Mouse (Mus musculus) erythroid progenitor cell, adult 5-6 weeks (primary cell): Measurements from ENCODE around the gene C2cd5. TPM values are rescaled to one million over a fixed set of nuclear protein-coding genes. Genes with fewer than 3 reads are reported as not detected.

ENCODE experiments used
- ATAC-seq: replicated peaks from 2 replicates; pipeline ENCODE4 v1.8.0; 2016; ENCODE audit warnings: moderate number of reproducible peaks, mild to moderate bottlenecking, moderate TSS enrichment, inconsistent platforms; ENCODE audit not compliant: poor library complexity, low FRiP score, severe bottlenecking
- total RNA-seq, 2 experiments: library from RNA; stranded (forward) in 1 of 2; stranded (reverse) in 1 of 2; fragments of 150-400 nt in 1 of 2; fragments of 186-747, 209-891 nt in 1 of 2; gene quantifications; 2 replicates each; pipeline versions ENCODE4 v1.2.3 to v1.2.4; 2015 to 2017; ENCODE audit warnings: low replicate concordance in 2 of 2

C2cd5 gene
- total RNA-seq, 2 experiments from 2014 or later, result 103 to 112 TPM

GRCm38 (mm10) chr6:143119325-143119724 is 19.4 kb upstream of the C2cd5 start:
- ATAC-seq, result no peak

DNA sequence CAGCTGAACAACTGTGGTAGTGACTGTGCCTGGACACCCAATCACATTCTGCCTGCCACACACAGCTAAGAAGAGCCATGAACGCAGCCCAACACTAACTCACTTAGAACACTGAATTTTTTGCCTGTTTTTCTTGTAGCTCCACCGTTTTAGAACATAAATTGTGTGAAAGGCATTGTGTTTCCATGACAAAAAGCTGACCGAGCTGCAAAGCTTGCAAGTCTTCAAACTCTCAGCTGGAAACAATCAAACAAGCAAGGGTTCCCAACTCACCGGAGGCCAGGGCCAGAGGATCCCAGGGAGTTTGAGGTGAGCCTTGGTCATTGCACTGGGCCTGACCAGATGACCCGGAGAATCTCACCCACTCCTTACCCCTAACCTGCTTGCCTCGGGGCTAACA is 16.8 kb upstream of the C2cd5 start:
- ATAC-seq, result no peak

GRCm38 (mm10) chr6:143115505-143115904 is 15.6 kb upstream of the C2cd5 start:
- no peak for ATAC-seq

DNA sequence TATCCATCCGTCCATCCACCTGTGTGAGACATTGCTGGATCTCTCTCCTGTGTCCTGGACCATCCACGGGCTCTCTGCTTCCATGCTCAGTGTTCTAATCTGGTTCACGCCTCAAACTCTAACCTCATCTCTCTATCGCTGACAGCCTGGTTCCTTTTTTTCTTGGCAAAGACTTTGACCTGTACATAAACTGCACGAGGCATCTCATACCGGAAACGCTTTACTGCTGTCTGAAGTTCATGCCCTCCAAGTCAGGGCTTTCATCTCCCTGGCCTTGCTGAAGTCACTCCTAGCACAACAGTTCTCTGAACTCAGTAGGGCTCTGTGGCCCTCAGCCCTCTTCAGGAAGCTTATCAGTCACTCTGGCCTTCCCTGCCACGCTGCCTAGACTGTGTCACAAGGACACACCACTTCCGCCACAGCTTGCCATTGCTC is 15.1 kb upstream of the C2cd5 start:
- peak; percentile 68; the same call in 1 of the 2 replicates for ATAC-seq

DNA sequence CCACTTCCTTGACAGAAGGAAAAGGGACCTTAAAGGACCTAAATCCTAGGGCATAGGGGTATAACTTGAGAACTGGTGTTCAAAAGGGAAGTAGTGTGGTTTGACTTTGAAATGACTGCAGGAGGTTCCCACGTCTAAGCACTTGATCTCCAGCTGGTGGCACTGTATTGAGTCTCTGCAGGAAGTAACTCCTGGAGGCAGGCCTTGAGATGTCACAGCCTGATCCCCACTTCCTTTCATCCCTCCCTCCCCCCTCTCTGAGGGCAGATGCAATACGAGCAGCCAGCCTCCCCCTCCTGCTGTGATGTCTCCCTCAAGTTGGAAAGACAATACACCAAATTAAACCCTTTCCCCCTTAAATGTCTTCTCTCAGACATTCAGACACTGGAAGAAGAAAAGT is 14.6 kb upstream of the C2cd5 start:
- ATAC-seq, result no peak; the same call in 1 of the 2 replicates

GRCm38 (mm10) chr6:143110371-143110770 is 10.4 kb upstream of the C2cd5 start:
- no peak for ATAC-seq

- no peak for ATAC-seq
Observed at GRCm38 (mm10) chr6:143109622-143110218, 9.8 kb upstream of the C2cd5 start.

- no peak for ATAC-seq
Observed at GRCm38 (mm10) chr6:143108031-143108430, 8.1 kb upstream of the C2cd5 start.

DNA sequence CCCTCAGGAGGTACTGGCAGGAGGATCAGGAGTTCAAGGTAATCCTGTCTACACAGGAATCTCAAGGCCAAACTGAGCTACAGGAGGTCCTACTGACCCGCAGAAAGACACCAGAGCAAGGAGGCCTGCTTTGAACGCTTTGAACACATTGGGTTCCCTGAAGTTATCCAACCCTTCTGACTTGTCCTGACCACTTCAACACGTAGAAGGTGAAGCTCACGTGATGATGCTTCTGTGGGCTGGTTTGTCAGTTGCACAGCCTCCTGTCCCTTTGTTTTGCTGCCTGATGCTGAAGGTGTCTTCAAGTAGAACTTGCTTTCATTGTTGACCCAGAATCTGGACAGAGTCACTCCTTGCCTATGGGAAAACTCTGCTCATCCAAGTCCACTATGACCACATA is 7.7 kb upstream of the C2cd5 start:
- ATAC-seq, result no peak

GRCm38 (mm10) chr6:143105766-143106165 is 5.8 kb upstream of the C2cd5 start:
- ATAC-seq, result no peak

DNA sequence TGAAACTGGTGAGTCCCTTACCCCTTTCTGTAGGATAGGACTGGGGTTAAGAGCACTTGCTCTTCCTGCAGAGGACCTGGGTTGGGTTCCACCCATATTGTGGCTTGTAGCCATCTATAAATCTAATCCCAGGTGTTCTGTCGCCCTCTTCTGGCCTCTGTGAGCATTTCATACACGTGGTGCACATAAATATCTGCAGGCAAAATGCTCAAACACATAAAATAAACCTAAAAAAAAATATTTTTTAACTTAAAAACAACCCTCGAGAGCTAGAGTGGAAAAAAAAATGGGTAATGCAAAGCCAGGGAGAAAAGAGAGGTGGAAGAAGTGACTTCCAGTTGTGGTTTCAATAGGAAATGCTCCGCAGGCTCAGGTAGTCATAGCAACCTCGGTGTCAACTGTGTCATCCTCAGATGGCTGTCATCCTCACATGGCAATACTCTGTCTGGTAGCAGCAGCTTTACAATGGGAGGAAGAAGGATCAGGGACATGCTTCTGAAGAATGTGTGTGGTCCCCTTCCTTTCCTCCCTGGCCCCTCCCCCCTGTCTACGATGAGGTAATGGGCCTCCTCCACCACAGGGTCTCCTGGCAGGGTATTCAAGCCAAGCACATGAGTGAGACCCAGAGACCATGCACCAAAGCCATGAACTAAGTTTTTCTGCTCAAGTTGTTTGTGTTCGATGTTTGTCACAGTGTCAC is 4.2 kb upstream of the C2cd5 start:
- no peak for ATAC-seq

GRCm38 (mm10) chr6:143100478-143101115 is 656 bp upstream of the C2cd5 start:
- ATAC-seq, result no peak

- ATAC-seq, result peak; percentile 67
Observed at GRCm38 (mm10) chr6:143099281-143099680, 660 bp downstream of the C2cd5 start.

DNA sequence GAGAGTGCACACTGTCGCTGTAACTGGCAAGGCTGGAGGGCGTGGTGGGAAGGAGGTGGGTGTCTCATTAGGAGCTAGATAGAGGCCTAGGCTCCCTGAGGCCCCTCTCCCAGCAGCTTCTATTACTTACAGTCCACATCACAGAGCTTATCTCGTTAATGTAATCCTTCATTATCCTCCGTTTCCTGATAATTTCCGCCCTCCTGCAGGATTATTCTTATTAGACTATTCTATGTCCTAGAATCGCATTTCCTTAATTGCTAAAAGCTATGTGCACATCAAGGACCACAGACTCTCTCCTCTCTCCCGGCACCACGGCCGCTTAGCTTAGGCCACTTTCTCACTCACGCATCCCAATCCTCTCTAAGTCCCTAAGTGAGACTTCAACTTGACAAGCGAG is 4.8 kb downstream of the C2cd5 start:
- ATAC-seq, result no peak

GRCm38 (mm10) chr6:143092856-143093255 is 7.1 kb downstream of the C2cd5 start:
- no peak for ATAC-seq

DNA sequence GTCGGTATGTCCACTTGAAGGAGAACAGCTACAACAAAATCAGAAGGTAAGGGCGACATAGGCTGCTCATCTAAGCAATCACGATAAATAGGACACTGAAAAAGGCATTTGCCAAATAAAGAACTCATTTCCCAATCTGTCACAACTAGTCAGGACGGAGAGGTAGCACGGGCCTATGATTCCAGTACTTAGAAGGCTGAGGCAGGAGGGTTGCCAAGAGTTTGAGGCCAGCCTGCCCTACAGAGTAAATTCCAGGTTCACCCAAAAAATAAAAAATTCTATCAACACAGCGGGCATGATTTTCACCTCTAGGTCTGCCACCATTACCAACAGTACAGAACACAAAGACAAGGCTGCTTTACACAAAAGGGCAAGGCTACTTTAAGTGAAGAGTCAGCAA is 8.9 kb downstream of the C2cd5 start:
- ATAC-seq, result no peak

DNA sequence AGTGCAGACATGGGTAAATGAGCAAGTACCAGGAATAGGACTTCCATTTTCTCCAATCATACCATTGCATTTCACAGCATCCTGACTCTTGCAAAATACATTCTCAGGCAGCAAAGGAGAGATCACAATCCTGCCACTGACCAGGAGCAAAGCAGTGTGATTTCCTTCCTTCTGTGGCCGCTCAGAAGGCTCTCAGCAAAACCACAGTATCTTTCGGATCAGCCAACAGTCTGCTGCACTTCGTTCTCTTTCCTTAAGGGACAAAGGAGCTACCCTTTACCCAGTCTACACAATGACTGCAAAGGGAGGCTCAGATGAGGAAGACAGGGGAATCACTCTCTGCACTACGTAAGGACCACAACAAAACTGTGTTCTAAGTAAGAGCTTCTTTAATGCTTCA is 12.6 kb downstream of the C2cd5 start:
- no peak for ATAC-seq

DNA sequence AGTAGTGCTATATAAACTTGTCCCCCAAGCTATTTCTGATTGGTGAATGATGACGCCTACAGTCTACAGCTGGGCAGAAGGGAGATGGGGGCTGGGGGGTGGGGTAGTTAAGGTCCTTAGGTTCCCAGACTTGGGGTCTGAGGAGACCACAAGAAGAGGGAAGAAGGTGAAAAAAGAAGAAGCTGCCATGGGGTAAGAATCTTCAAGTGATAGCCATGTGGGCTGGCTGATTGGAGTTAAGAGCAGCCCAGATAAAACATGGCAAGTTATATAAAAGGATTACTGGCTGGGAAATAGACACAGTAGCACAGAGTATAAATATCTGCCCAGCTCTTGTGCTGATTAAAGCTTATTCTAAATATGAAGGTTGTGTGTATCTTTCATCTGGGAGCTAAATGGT is 14.0 kb downstream of the C2cd5 start:
- no peak for ATAC-seq

- ATAC-seq, result no peak
Observed at GRCm38 (mm10) chr6:143084314-143085025, 15.5 kb downstream of the C2cd5 start.

GRCm38 (mm10) chr6:143081479-143082106 is 18.3 kb downstream of the C2cd5 start:
- no peak for ATAC-seq
